Mouse (Mus musculus): ENCODE data around the gene Lats2. TPM values are rescaled to one million over a fixed set of nuclear protein-coding genes. Genes with fewer than 3 reads are reported as not detected.

Lats2 gene
- polyA plus RNA-seq, 1 experiment, result 35.2 TPM

DNA sequence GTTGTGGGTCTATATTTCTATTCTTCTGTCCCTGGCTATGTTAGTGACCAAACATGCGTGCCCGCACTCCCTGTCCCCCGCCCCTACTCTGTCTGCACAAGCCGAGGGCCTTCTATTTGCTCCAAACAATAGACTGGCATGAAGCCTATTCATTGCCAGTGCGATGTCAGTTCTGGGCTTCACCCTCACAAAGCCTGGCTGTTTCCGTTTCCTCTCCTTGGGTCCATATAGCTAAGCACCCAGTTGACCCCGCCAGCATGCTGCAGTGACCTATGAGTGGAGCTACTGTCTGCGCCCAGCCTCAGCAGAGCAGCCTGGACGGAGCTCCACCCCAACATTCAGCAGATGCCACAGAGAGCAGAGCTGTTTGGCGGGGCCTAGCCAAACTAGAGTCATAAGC is 49.0 kb downstream of the Lats2 start:
- no peak for DNase-seq (ENCODE audit: low read depth in 1 of 2, low spot score in 2 of 2)
- TF ChIP-seq POLR2A (IDR thresholded peaks at IDR 0.05; ENCODE audit: low read depth, low read length) (no peak), CTCF (IDR thresholded peaks at IDR 0.05; ENCODE audit: extremely low read depth, insufficient read depth, insufficient read length, insufficient replicate concordance) (no peak)

DNA sequence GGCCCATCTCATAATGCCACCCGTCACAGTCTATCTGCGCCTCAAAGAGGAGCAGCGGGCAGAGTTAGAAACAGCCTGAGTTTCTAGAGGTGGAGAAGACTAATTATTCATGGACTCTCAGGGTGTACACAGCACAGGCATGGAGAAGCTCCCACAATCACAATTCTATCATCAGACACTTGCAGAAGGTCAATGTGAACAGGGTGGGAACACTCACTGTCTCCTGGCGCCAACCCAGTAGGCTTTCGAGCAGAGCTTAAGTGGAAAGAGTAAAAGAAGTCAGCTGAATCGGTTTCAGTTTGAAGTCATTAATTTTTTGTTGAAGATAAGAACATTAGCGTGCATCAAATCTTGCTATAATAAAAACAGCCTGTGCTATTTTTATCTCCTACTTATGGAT is 49.6 kb downstream of the Lats2 start:
- no peak overlapping the region for H3K27ac ChIP-seq (ENCODE audit: insufficient read depth, low read length)
- no peak for DNase-seq (ENCODE audit: low read depth in 1 of 2, low spot score in 2 of 2)
- H3K4me3 ChIP-seq (ENCODE audit: extremely low read depth, insufficient read depth, insufficient read length), result no peak overlapping the region
- 0 out of 2 replicates have a peak, but pooled peaks cover 1% of the 10 kb centered on the region for H3K36me3 ChIP-seq (ENCODE audit: control insufficient read depth, insufficient read depth, low read length)
- H3K27me3 ChIP-seq (ENCODE audit: control insufficient read depth, insufficient read depth, low read length), result no peaks in the 10 kb centered on the region
- TF ChIP-seq CTCF (IDR thresholded peaks at IDR 0.05; ENCODE audit: extremely low read depth, insufficient read depth, insufficient read length, insufficient replicate concordance), result no peak
- no peak for TF ChIP-seq POLR2A (IDR thresholded peaks at IDR 0.05; ENCODE audit: low read depth, low read length)
- 83% methylated on average over 7 of the region's 7 CpGs for WGBS
- peaks cover 13% of the 10 kb centered on the region; the same call in 1 of the 2 replicates for H3K4me1 ChIP-seq (ENCODE audit: control insufficient read depth, insufficient read depth, insufficient read length)

More for the DNA sequence above, 49.0 kb downstream of the Lats2 start:
- H3K36me3 ChIP-seq (ENCODE audit: control insufficient read depth, insufficient read depth, low read length), result no peaks in the 10 kb centered on the region
- H3K4me1 ChIP-seq (ENCODE audit: control insufficient read depth, insufficient read depth, insufficient read length), result peaks cover 13% of the 10 kb centered on the region; the same call in 1 of the 2 replicates
- WGBS, result 86% methylated on average over 10 of the region's 10 CpGs
- no peaks in the 10 kb centered on the region for H3K27me3 ChIP-seq (ENCODE audit: control insufficient read depth, insufficient read depth, low read length)
- no peak overlapping the region for H3K27ac ChIP-seq (ENCODE audit: insufficient read depth, low read length)
- H3K4me3 ChIP-seq (ENCODE audit: extremely low read depth, insufficient read depth, insufficient read length), result no peak overlapping the region

DNA sequence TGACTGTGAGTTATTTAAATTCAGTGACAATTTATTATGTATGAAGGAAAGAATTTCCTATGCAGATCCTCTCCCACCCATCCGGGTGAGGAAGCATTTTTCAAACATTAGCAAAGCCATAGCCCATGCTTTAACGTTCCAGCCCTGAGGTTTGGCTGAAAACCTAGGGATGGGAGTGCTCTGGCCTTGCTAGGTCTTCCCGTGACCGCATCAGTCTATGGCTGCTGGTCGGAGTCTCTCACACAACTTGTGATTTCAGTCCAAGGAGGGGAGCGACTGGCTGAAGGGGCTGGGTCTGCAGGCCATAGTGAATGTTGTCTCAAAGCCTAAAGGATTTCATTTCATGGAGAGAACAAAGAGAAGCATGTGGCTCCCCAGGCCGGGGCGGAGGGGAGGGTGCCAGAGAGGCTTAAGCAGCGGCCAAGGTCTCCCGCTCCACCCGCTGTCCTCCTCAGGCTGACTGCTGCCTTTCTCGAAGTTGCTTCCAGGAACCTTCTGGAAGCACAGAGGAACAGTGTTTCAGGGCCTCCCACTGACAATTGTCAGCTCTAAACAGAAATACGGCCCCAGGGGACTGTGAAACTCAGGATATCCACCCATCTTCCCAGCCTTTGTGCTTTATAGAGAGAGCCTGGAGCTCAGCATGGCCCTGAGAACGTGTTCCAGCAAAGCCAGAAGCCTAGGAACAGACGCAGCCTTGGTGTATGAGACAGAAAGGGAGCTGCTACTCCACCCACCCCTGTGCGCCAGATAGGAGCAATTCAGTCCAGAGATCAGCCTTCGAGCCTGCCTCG is 50.9 kb downstream of the Lats2 start:
- Histone ChIP-seq H3K27me3 (ENCODE audit: control insufficient read depth, insufficient read depth, low read length) (no peaks in the 10 kb centered on the region), H3K27ac (ENCODE audit: insufficient read depth, low read length) (no peak overlapping the region), H3K4me3 (ENCODE audit: extremely low read depth, insufficient read depth, insufficient read length) (no peak overlapping the region), H3K4me1 (ENCODE audit: control insufficient read depth, insufficient read depth, insufficient read length) (peaks cover 9% of the 10 kb centered on the region; the same call in 1 of the 2 replicates), H3K36me3 (ENCODE audit: control insufficient read depth, insufficient read depth, low read length) (peaks cover 3% of the 10 kb centered on the region)
- TF ChIP-seq POLR2A (IDR thresholded peaks at IDR 0.05; ENCODE audit: low read depth, low read length), result no peak
- no peak for TF ChIP-seq CTCF (IDR thresholded peaks at IDR 0.05; ENCODE audit: extremely low read depth, insufficient read depth, insufficient read length, insufficient replicate concordance)
- 84% methylated on average over 18 of the region's 18 CpGs for WGBS
- no peak for DNase-seq (ENCODE audit: low read depth in 1 of 2, low spot score in 2 of 2)

DNA sequence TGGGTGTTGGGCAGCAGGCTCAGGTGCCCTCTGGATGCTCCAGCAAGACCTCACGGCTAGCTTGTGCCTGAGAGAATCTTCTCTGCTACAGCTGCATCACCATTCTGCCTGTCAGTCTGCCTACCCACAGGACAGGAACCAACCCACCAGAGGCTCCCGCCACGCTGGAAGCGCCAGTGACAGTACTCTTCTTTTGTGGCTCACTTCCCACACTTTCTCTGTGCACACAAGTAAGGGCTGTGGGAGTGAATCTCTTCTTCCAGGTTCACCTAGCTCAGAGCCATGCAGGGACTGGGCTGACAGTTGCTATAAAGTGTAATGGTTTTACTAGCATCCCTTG is 51.5 kb downstream of the Lats2 start:
- TF ChIP-seq CTCF (IDR thresholded peaks at IDR 0.05; ENCODE audit: extremely low read depth, insufficient read depth, insufficient read length, insufficient replicate concordance) (no peak), POLR2A (IDR thresholded peaks at IDR 0.05; ENCODE audit: low read depth, low read length) (no peak)
- Histone ChIP-seq H3K27ac (ENCODE audit: insufficient read depth, low read length) (no peak overlapping the region), H3K4me1 (ENCODE audit: control insufficient read depth, insufficient read depth, insufficient read length) (peaks cover 6% of the 10 kb centered on the region; the same call in 1 of the 2 replicates), H3K4me3 (ENCODE audit: extremely low read depth, insufficient read depth, insufficient read length) (no peak overlapping the region), H3K36me3 (ENCODE audit: control insufficient read depth, insufficient read depth, low read length) (peaks cover 5% of the 10 kb centered on the region), H3K27me3 (ENCODE audit: control insufficient read depth, insufficient read depth, low read length) (no peaks in the 10 kb centered on the region)
- WGBS, result 84% methylated on average over 4 of the region's 4 CpGs
- no peak for DNase-seq (ENCODE audit: low read depth in 1 of 2, low spot score in 2 of 2)

DNA sequence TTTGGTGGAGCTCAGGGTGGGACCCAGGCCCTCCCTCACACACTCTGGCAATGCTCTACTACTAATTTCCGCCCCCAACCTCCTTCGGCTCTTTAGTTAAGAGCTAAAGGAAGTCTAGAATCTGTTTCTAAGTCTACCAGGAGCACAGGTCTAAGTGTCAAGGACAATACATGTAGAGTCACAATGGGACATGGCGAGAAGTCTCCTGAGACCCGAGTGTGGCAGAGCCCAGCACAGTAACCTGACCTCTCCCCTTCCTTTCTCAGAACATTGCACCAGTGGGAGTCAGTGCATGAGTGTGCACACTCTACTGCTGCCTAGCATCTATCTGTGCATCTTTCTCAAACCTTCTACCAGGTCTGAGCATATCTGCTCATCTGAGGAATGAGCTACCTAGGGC is 52.4 kb downstream of the Lats2 start:
- Histone ChIP-seq H3K36me3 (ENCODE audit: control insufficient read depth, insufficient read depth, low read length) (peaks cover 7% of the 10 kb centered on the region), H3K27me3 (ENCODE audit: control insufficient read depth, insufficient read depth, low read length) (no peaks in the 10 kb centered on the region), H3K27ac (ENCODE audit: insufficient read depth, low read length) (no peak overlapping the region), H3K4me3 (ENCODE audit: extremely low read depth, insufficient read depth, insufficient read length) (no peak overlapping the region), H3K4me1 (ENCODE audit: control insufficient read depth, insufficient read depth, insufficient read length) (no peaks in the 10 kb centered on the region)
- DNase-seq (ENCODE audit: low read depth in 1 of 2, low spot score in 2 of 2), result no peak
- TF ChIP-seq POLR2A (IDR thresholded peaks at IDR 0.05; ENCODE audit: low read depth, low read length) (no peak), CTCF (IDR thresholded peaks at IDR 0.05; ENCODE audit: extremely low read depth, insufficient read depth, insufficient read length, insufficient replicate concordance) (no peak)
- 87% methylated on average over 4 of the region's 4 CpGs for WGBS

DNA sequence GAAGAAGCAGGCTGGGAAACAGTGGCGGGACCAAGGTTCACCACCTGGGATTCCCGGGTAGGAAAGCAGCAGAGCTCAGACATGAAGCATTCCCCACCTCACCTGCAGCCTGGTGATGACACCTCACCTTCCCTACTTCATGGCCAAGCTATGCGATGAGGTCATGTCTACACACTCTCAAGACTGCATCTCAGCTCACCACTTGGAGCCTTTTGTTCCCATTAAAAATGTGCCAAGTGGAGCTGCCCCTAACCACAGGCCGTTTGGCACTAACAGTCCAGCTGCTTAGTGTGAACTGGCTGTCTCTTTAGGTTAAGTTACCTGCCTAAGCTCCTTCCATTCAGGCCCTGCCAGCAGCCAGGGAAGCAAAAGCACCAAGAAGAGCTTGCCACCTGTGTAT is 53.1 kb downstream of the Lats2 start:
- Histone ChIP-seq H3K4me3 (ENCODE audit: extremely low read depth, insufficient read depth, insufficient read length) (no peak overlapping the region), H3K27me3 (ENCODE audit: control insufficient read depth, insufficient read depth, low read length) (no peaks in the 10 kb centered on the region), H3K27ac (ENCODE audit: insufficient read depth, low read length) (no peak overlapping the region), H3K36me3 (ENCODE audit: control insufficient read depth, insufficient read depth, low read length) (peaks cover 11% of the 10 kb centered on the region), H3K4me1 (ENCODE audit: control insufficient read depth, insufficient read depth, insufficient read length) (no peaks in the 10 kb centered on the region)
- WGBS, result 88% methylated on average over 4 of the region's 4 CpGs
- no peak for TF ChIP-seq CTCF (IDR thresholded peaks at IDR 0.05; ENCODE audit: extremely low read depth, insufficient read depth, insufficient read length, insufficient replicate concordance)
- TF ChIP-seq POLR2A (IDR thresholded peaks at IDR 0.05; ENCODE audit: low read depth, low read length), result no peak
- no peak for DNase-seq (ENCODE audit: low read depth in 1 of 2, low spot score in 2 of 2)

DNA sequence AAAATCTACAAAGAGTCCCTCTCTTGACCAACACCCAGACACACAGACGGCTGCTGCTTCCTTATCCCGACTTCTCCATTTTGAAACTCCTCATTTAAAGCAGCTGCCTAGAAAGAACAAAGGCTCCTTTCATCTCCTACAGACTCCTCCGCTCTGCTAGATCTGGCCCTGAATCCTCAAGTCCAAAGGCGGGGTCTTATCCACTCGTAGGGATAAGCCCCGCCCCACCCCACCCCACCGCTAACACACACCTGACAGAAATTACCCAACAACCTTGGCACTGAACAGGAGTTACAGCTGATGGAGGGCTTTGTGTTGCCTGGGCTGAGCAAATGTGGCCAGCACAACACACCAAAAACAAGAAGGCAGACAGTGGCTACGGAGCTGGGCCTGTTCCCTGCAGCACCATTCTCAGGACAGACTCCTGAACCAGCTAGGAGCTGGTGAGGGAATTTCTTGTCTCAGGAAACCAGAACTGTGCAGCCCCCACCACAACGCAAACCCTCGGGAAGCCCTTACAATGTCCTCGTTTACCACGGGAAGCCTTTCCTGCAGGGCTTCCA is 56.2 kb downstream of the Lats2 start:
- WGBS, result 85% methylated on average over 12 of the region's 12 CpGs
- peaks cover 30% of the 10 kb centered on the region for H3K36me3 ChIP-seq (ENCODE audit: control insufficient read depth, insufficient read depth, low read length)
- no peaks in the 10 kb centered on the region; the same call in 1 of the 2 replicates for H3K4me1 ChIP-seq (ENCODE audit: control insufficient read depth, insufficient read depth, insufficient read length)
- H3K4me3 ChIP-seq (ENCODE audit: extremely low read depth, insufficient read depth, insufficient read length), result no peak overlapping the region
- no peak overlapping the region for H3K27ac ChIP-seq (ENCODE audit: insufficient read depth, low read length)
- TF ChIP-seq CTCF (IDR thresholded peaks at IDR 0.05; ENCODE audit: extremely low read depth, insufficient read depth, insufficient read length, insufficient replicate concordance) (no peak), POLR2A (IDR thresholded peaks at IDR 0.05; ENCODE audit: low read depth, low read length) (no peak)
- no peak for DNase-seq (ENCODE audit: low read depth in 1 of 2, low spot score in 2 of 2)
- no peaks in the 10 kb centered on the region for H3K27me3 ChIP-seq (ENCODE audit: control insufficient read depth, insufficient read depth, low read length)
